Mouse (Mus musculus) adrenal gland, postnatal 4 days (tissue): ENCODE results near the gene Vmn1r52. TPM values are rescaled to one million over a fixed set of nuclear protein-coding genes. Genes with fewer than 3 reads are reported as not detected.
"Not testable (repeated sequence)": the region's sequence is repeated elsewhere in the genome, so short reads cannot be mapped to it uniquely, and the experiment has no call there.

Source experiments
- DNase-seq, 2 experiments: peaks; one replicate each; pipeline ENCODE4 v3.0.0; 2021 to 2022; ENCODE audit warnings: low spot score in 2 of 2, mixed read lengths in 2 of 2
- long read RNA-seq, 2 experiments: library from polyadenylated mRNA; stranded (forward); transcript quantifications; one replicate each; pipeline ENCODE4 v2.0.0; 2021
- total RNA-seq, 2 experiments: library from RNA; stranded (reverse); gene quantifications; 2 replicates each; pipeline ENCODE4 v1.2.3; 2021

Gene Vmn1r52
- not detected for total RNA-seq
- long read RNA-seq, experiment 1, result 0 reads
- long read RNA-seq, experiment 2, result 0 reads

DNA sequence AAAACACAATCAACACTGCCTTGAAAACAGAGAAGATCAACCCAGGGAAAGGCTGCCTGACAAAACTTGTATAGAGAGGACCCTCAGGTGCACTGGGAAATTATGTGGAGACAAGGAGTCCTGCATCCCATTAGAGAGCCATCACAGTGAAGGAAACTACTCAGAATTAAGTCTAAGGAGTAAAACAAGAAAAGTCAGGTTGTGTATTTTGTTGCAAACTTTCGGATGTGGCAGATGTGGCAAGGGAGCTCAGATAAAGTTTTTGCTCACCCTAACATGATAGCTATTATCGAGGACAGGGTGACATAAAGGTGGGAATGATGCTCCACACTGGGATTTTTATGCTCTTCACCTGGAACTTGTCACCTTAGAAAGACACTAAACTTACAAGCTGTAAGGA, at the start of gene Vmn1r52:
Vmn1r52 (plus strand) TSS at position 301 of the 400 bp plus-strand sequence.
- DNase-seq, result no peak

- no peak for DNase-seq
Observed at GRCm38 (mm10) chr6:90160139-90160538, 14.5 kb upstream of the Vmn1r52 start.

DNA sequence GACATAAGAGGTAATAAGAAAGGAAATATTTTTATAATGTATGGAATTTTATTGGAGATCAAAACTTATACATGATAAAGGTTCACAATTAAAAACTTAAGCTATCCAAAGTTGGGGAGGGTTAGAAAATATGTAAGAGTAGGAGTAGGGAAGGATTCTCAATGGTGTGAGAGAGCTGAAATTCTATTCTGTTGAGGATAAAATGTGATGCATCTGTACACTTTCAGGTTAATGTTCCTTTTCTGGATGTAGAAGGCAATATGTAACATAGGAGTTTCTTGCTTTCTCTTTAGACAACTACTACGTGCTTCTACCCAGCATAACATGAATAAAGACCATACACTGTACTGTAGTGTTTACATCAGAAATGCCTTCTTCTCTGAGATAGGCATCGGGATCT, 27.9 kb downstream of the Vmn1r52 start, which contains the start of gene V1ra8:
V1ra8 (plus strand) TSS at position 301 of the 400 bp plus-strand sequence.
- DNase-seq, result not testable (repeated sequence)

DNA sequence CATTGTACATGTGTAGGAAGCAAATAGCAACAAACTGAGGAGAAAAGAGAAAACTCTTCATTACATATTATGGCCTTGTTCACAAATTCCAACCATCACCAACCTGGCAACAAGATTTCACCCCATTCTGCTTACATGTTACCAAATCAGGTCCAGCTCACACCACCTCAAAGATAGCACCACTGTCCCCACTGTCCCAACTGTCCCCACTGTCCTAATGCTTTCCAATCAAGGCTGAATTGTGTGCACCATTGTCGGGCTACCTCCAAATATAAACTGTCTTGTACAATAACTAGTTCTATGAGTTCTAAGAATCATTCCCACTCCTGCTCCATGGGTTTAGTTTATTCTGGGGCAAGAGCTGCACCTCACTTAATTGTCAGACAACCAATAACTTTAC, 49.7 kb downstream of the Vmn1r52 start, which contains the start of gene Vmn1r53:
Vmn1r53 (minus strand) TSS at position 101 of the 400 bp plus-strand sequence.
- no peak for DNase-seq

Other genes starting within 250 kb of the Vmn1r52 start
- not detected for gene Vmn1r45, start 234.2 kb upstream of the Vmn1r52 start, total RNA-seq
- gene Vmn1r46, start 205.5 kb upstream of the Vmn1r52 start, total RNA-seq, result not detected
- not detected for gene Vmn1r47, start 158.7 kb upstream of the Vmn1r52 start, total RNA-seq
- not detected for gene Vmn1r48, start 138.0 kb upstream of the Vmn1r52 start, total RNA-seq
- gene Vmn1r49, start 96.3 kb upstream of the Vmn1r52 start, total RNA-seq, result not detected
- gene Vmn1r50, start 73.4 kb upstream of the Vmn1r52 start, total RNA-seq, result not detected
- gene Vmn1r51, start 52.2 kb upstream of the Vmn1r52 start, total RNA-seq, result not detected
- not detected for gene V1ra8, start 28.0 kb downstream of the Vmn1r52 start, total RNA-seq
- not detected for gene Vmn1r53, start 49.6 kb downstream of the Vmn1r52 start, total RNA-seq
- not detected for gene Vmn1r54, start 71.5 kb downstream of the Vmn1r52 start, total RNA-seq
- gene BC048671, start 126.4 kb downstream of the Vmn1r52 start, total RNA-seq, result not detected
- gene Chst13, start 150.4 kb downstream of the Vmn1r52 start, total RNA-seq, result 1 to 10 TPM in 1 of 2 experiments, under 1 TPM in 1; 0.59 to 1.1 TPM
- 10 to 100 TPM in 1 of 2 experiments, under 1 TPM in 1; 0.70 to 12.4 TPM for gene Uroc1, start 158.5 kb downstream of the Vmn1r52 start, total RNA-seq
- gene Zxdc, start 194.7 kb downstream of the Vmn1r52 start, total RNA-seq, result 10 to 100 TPM; 26.6 to 29.4 TPM